In genomic region chr3:128287846-128288245, GRCm38 (mm10) we compare ENCODE assay signal across 13 mouse cellular contexts.
"Had no signal": no experiment of that assay in that cellular context is flagged by ENCODE, and none has a peak within 500 bp of the region (broad histone marks: within the 10 kb centered on the region; RNA-seq: fewer than 3 reads in every experiment).

No protein-coding gene starts in this region.

- H3K27ac ChIP-seq: limb, embryonic 15.5 days; liver, embryonic 14.5 days; midbrain, embryonic 10.5 days; midbrain, embryonic 15.5 days; neural tube, embryonic 13.5 days had no signal

- H3K4me3 ChIP-seq: limb, embryonic 15.5 days; midbrain, embryonic 10.5 days; midbrain, embryonic 15.5 days; neural tube, embryonic 13.5 days had no signal

- ATAC-seq: midbrain, embryonic 15.5 days had no signal

- H3K36me3 ChIP-seq: limb, embryonic 15.5 days; midbrain, embryonic 10.5 days; midbrain, embryonic 15.5 days; neural tube, embryonic 13.5 days had no signal

- H3K27me3 ChIP-seq: limb, embryonic 15.5 days; midbrain, embryonic 15.5 days; neural tube, embryonic 13.5 days had no signal

- H3K9me3 ChIP-seq: limb, embryonic 15.5 days; midbrain, embryonic 10.5 days; midbrain, embryonic 15.5 days; neural tube, embryonic 13.5 days had no signal

- H3K4me2 ChIP-seq: limb, embryonic 15.5 days; midbrain, embryonic 15.5 days; neural tube, embryonic 13.5 days had no signal

- H3K9ac ChIP-seq: limb, embryonic 15.5 days; liver, embryonic 14.5 days; midbrain, embryonic 15.5 days; neural tube, embryonic 13.5 days had no signal

- DNase-seq: kidney, adult 18-20 months; layer of hippocampus, adult 9-11 months; layer of hippocampus, postnatal 36 days; lung, adult 18-20 months; lung, postnatal 4 days; right cerebral cortex, adult 18-20 months; right cerebral cortex, postnatal 25 days; thymus, postnatal 36 days had no signal

- H3K4me1 ChIP-seq: limb, embryonic 15.5 days; midbrain, embryonic 10.5 days; midbrain, embryonic 15.5 days; neural tube, embryonic 13.5 days had no signal
